Comparison of ENCODE assay signal across 8 mouse cellular contexts in the genomic region with DNA sequence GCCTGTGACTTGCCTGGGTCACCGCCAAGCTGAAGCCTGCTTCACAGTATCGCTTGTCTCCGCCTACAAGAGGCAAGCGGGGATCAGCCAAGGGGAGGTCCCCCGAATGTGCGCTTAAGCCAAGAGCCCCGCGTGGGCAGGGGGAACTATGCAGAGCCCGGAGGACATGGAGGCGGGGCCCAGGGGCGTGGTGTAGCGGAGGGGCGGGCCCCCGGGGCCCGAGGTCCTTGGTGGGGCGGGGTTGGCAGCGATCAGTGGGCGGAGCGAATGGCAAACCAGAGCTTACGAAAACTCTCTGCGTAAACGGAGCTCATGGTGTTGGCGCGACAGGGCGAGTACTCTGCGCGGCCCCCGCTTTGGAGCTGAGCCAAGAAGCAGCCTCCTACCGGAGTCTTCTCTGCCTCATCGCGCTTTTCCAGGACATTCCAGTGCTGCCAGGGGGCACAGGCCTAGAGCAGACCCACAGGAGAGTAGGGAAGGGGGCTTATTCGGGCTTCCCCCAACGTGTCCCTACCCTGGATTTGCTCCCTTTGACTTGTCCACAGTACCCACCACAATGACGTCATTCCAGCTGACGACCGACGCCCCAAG. TPM values are rescaled to one million over a fixed set of nuclear protein-coding genes. Genes with fewer than 3 reads are reported as not detected.
DNase-seq lines count a peak whose midpoint lies in the region; ATAC-seq and TF ChIP-seq lines count a peak whose summit lies in the region.

No protein-coding gene starts in this region.

- H3K36me3 ChIP-seq in heart, embryonic 12.5 days: no peaks in the 10 kb centered on the region
- H3K36me3 ChIP-seq in kidney, postnatal 0 days (ENCODE audit: insufficient read depth, low read length): no peaks in the 10 kb centered on the region
- H3K36me3 ChIP-seq in liver, embryonic 11.5 days (ENCODE audit: control insufficient read depth, insufficient read depth, low read length): no peaks in the 10 kb centered on the region
- no peaks in the 10 kb centered on the region for H3K36me3 ChIP-seq in stomach, embryonic 14.5 days (ENCODE audit: control insufficient read depth, insufficient read depth, low read length)

- H3K27me3 ChIP-seq in heart, embryonic 12.5 days (replicated peaks): peaks cover 8% of the 10 kb centered on the region; the same call in 1 of the 2 replicates
- no peaks in the 10 kb centered on the region for H3K27me3 ChIP-seq in kidney, postnatal 0 days (ENCODE audit: insufficient read depth, low read length)
- H3K27me3 ChIP-seq in liver, embryonic 11.5 days (replicated peaks; ENCODE audit: control insufficient read depth, insufficient read depth, low read length): no peaks in the 10 kb centered on the region
- H3K27me3 ChIP-seq in stomach, embryonic 14.5 days (ENCODE audit: control insufficient read depth, insufficient read depth, low read length): no peaks in the 10 kb centered on the region

- WGBS in heart, embryonic 12.5 days: under 1% methylated on average over 37 of the region's 37 CpGs
- under 1% methylated on average over 37 of the region's 37 CpGs for WGBS in kidney, postnatal 0 days
- under 1% methylated on average over 37 of the region's 37 CpGs for WGBS in liver, embryonic 11.5 days
- WGBS in stomach, embryonic 14.5 days: under 1% methylated on average over 37 of the region's 37 CpGs

- DNase-seq in CD4-positive helper T cell, adult 2 months (ENCODE audit: low read depth, low spot score): peak; percentile 92
- peak; percentile 76 for DNase-seq in brain, embryonic 18.5 days (ENCODE audit: low read depth, low spot score)
- peak; percentile 98 for DNase-seq in kidney, postnatal 0 days (ENCODE audit: low spot score)
- DNase-seq in liver, embryonic 11.5 days (ENCODE audit: low spot score): peak; percentile 93
- DNase-seq in naive thymus-derived CD4-positive, alpha-beta T cell, adult 2 months (ENCODE audit: low read depth): peak; percentile 90

- peak overlapping the region; percentile 61 for H3K9ac ChIP-seq in heart, embryonic 12.5 days
- peak overlapping the region; percentile 56; the same call in 1 of the 2 replicates for H3K9ac ChIP-seq in kidney, postnatal 0 days (ENCODE audit: low read depth, low read length)
- peak overlapping the region; percentile 67 for H3K9ac ChIP-seq in liver, embryonic 11.5 days (ENCODE audit: low read depth, low read length)
- peak overlapping the region; percentile 6 for H3K9ac ChIP-seq in stomach, embryonic 14.5 days (replicated peaks; ENCODE audit: low read depth, low read length)

- H3K9me3 ChIP-seq in heart, embryonic 12.5 days (replicated peaks): no peaks in the 10 kb centered on the region
- no peaks in the 10 kb centered on the region for H3K9me3 ChIP-seq in kidney, postnatal 0 days (replicated peaks; ENCODE audit: low read length)
- no peaks in the 10 kb centered on the region for H3K9me3 ChIP-seq in liver, embryonic 11.5 days (ENCODE audit: control insufficient read depth, low read length)
- no peaks in the 10 kb centered on the region for H3K9me3 ChIP-seq in stomach, embryonic 14.5 days (ENCODE audit: control insufficient read depth, low read depth, low read length)

- ATAC-seq in erythroid progenitor cell, adult 5-6 weeks (replicated peaks; ENCODE audit: low FRiP score, poor library complexity, severe bottlenecking): peak; percentile 86
- peak; percentile 92 for ATAC-seq in heart, embryonic 12.5 days (ENCODE audit: insufficient number of reproducible peaks, low FRiP score)
- peak; percentile 90 for ATAC-seq in kidney, postnatal 0 days (replicated peaks; ENCODE audit: low FRiP score, low read depth)
- ATAC-seq in liver, embryonic 11.5 days (replicated peaks; ENCODE audit: low FRiP score): peak; percentile 84
- peak; percentile 92 for ATAC-seq in stomach, embryonic 14.5 days (ENCODE audit: insufficient number of reproducible peaks, insufficient read depth, low FRiP score, low read depth)

- peak overlapping the region; percentile 51 for H3K4me3 ChIP-seq in heart, embryonic 12.5 days
- peak overlapping the region; percentile 41 for H3K4me3 ChIP-seq in kidney, postnatal 0 days (replicated peaks; ENCODE audit: low read depth, low read length)
- peak overlapping the region; percentile 50 for H3K4me3 ChIP-seq in liver, embryonic 11.5 days (ENCODE audit: low read depth, low read length)
- H3K4me3 ChIP-seq in stomach, embryonic 14.5 days (ENCODE audit: low read depth, low read length): peak overlapping the region; percentile 35

- H3K4me2 ChIP-seq in heart, embryonic 12.5 days: peak overlapping the region; percentile 83
- peak overlapping the region; percentile 86 for H3K4me2 ChIP-seq in kidney, postnatal 0 days (ENCODE audit: low read length)
- H3K4me2 ChIP-seq in liver, embryonic 11.5 days: peak overlapping the region; percentile 93
- H3K4me2 ChIP-seq in stomach, embryonic 14.5 days (replicated peaks; ENCODE audit: low read depth, low read length): peak overlapping the region; percentile 90

- H3K27ac ChIP-seq in heart, embryonic 12.5 days (ENCODE audit: poor library complexity, severe bottlenecking): peak overlapping the region; percentile 62
- peak overlapping the region; percentile 44; the same call in 1 of the 2 replicates for H3K27ac ChIP-seq in kidney, postnatal 0 days
- peak overlapping the region; percentile 88; the same call in 1 of the 2 replicates for H3K27ac ChIP-seq in liver, embryonic 11.5 days (ENCODE audit: low read depth, low read length)
- peak overlapping the region; percentile 78 for H3K27ac ChIP-seq in stomach, embryonic 14.5 days (ENCODE audit: low read length)

- no peak for TF ChIP-seq CTCF in kidney, postnatal 0 days (IDR thresholded peaks at IDR 0.05; ENCODE audit: low read depth)

- peaks cover 33% of the 10 kb centered on the region for H3K4me1 ChIP-seq in heart, embryonic 12.5 days (replicated peaks)
- peaks cover 17% of the 10 kb centered on the region for H3K4me1 ChIP-seq in kidney, postnatal 0 days (replicated peaks; ENCODE audit: insufficient read depth, low read length)
- peaks cover 46% of the 10 kb centered on the region for H3K4me1 ChIP-seq in liver, embryonic 11.5 days (replicated peaks; ENCODE audit: control insufficient read depth, insufficient read depth, low read length)
- peaks cover 18% of the 10 kb centered on the region; the same call in 1 of the 2 replicates for H3K4me1 ChIP-seq in stomach, embryonic 14.5 days (ENCODE audit: control insufficient read depth, insufficient read depth, low read length)

RNA-seq across cellular contexts. Expression of gene Itga2b, which starts 2.8 kb away (rescaled TPM):
- total RNA-seq in erythroid progenitor cell, adult 5-6 weeks (2015; ENCODE audit: low replicate concordance): 4.2 and 15.9 TPM in 2 replicates
- 20.4 and 34.3 TPM in 2 replicates for total RNA-seq in erythroid progenitor cell, adult 5-6 weeks (2017; ENCODE audit: low replicate concordance)
- polyA plus RNA-seq in heart, embryonic 12.5 days (2016; fragmentation: Nextera tagmentation; extraction: Ambion mirVana): 16.5 and 22.5 TPM in 2 replicates
- 12.1 and 12.9 TPM in 2 replicates for polyA plus RNA-seq in kidney, postnatal 0 days (2015; fragmentation: Nextera tagmentation; extraction: Ambion mirVana)
- 76.2 and 80.3 TPM in 2 replicates for polyA plus RNA-seq in liver, embryonic 11.5 days (2014; fragmentation: Nextera tagmentation; extraction: Ambion mirVana)
- 6.4 and 7.5 TPM in 2 replicates for polyA plus RNA-seq in stomach, embryonic 14.5 days (2014; fragmentation: Nextera tagmentation; extraction: Ambion mirVana)

RNA-seq across cellular contexts. Expression of gene Fam171a2, which starts 19.7 kb away (rescaled TPM):
- total RNA-seq in erythroid progenitor cell, adult 5-6 weeks (2015; ENCODE audit: low replicate concordance): not detected in 2 replicates
- total RNA-seq in erythroid progenitor cell, adult 5-6 weeks (2017; ENCODE audit: low replicate concordance): not detected in 2 replicates
- polyA plus RNA-seq in heart, embryonic 12.5 days (2016; fragmentation: Nextera tagmentation; extraction: Ambion mirVana): 4.5 and 5.6 TPM in 2 replicates
- polyA plus RNA-seq in kidney, postnatal 0 days (2015; fragmentation: Nextera tagmentation; extraction: Ambion mirVana): 5.9 and 6.4 TPM in 2 replicates
- 1.8 and 2.0 TPM in 2 replicates for polyA plus RNA-seq in liver, embryonic 11.5 days (2014; fragmentation: Nextera tagmentation; extraction: Ambion mirVana)
- 7.1 and 8.0 TPM in 2 replicates for polyA plus RNA-seq in stomach, embryonic 14.5 days (2014; fragmentation: Nextera tagmentation; extraction: Ambion mirVana)

RNA-seq across cellular contexts. Expression of gene Grn, which starts 37.0 kb away (rescaled TPM):
- total RNA-seq in erythroid progenitor cell, adult 5-6 weeks (2015; ENCODE audit: low replicate concordance): 90.1 and 125 TPM in 2 replicates
- total RNA-seq in erythroid progenitor cell, adult 5-6 weeks (2017; ENCODE audit: low replicate concordance): 38.5 and 49.9 TPM in 2 replicates
- 189 and 191 TPM in 2 replicates for polyA plus RNA-seq in heart, embryonic 12.5 days (2016; fragmentation: Nextera tagmentation; extraction: Ambion mirVana)
- 191 and 209 TPM in 2 replicates for polyA plus RNA-seq in kidney, postnatal 0 days (2015; fragmentation: Nextera tagmentation; extraction: Ambion mirVana)
- 68.1 and 69.5 TPM in 2 replicates for polyA plus RNA-seq in liver, embryonic 11.5 days (2014; fragmentation: Nextera tagmentation; extraction: Ambion mirVana)
- polyA plus RNA-seq in stomach, embryonic 14.5 days (2014; fragmentation: Nextera tagmentation; extraction: Ambion mirVana): 112 and 122 TPM in 2 replicates

RNA-seq across cellular contexts. Expression of gene Slc25a39, which starts 59.4 kb away (rescaled TPM):
- total RNA-seq in erythroid progenitor cell, adult 5-6 weeks (2015; ENCODE audit: low replicate concordance): 211 and 271 TPM in 2 replicates
- 78.9 and 80.8 TPM in 2 replicates for total RNA-seq in erythroid progenitor cell, adult 5-6 weeks (2017; ENCODE audit: low replicate concordance)
- 253 and 260 TPM in 2 replicates for polyA plus RNA-seq in heart, embryonic 12.5 days (2016; fragmentation: Nextera tagmentation; extraction: Ambion mirVana)
- polyA plus RNA-seq in kidney, postnatal 0 days (2015; fragmentation: Nextera tagmentation; extraction: Ambion mirVana): 352 and 383 TPM in 2 replicates
- 282 and 283 TPM in 2 replicates for polyA plus RNA-seq in liver, embryonic 11.5 days (2014; fragmentation: Nextera tagmentation; extraction: Ambion mirVana)
- 215 and 216 TPM in 2 replicates for polyA plus RNA-seq in stomach, embryonic 14.5 days (2014; fragmentation: Nextera tagmentation; extraction: Ambion mirVana)

Comparison
In these comparisons a context has a peak if more than half of its experiments do, and no peak if none do; other contexts are left out.
1. Peak in every context shown above with its lines: DNase-seq, ATAC-seq, H3K4me3 ChIP-seq and H3K27ac ChIP-seq.
2. H3K9ac ChIP-seq: peak in every context shown above with its lines; median percentile 67 in liver, embryonic 11.5 days; 61 in heart, embryonic 12.5 days; 56 in kidney, postnatal 0 days; 6 in stomach, embryonic 14.5 days.